Mouse (Mus musculus) heart, embryonic 14.5 days (tissue): ENCODE results near the gene E330021D16Rik. TPM values are rescaled to one million over a fixed set of nuclear protein-coding genes. Genes with fewer than 3 reads are reported as not detected.
"Not testable (repeated sequence)": the region's sequence is repeated elsewhere in the genome, so short reads cannot be mapped to it uniquely, and the experiment has no call there.

Source experiments
- ATAC-seq: fragments of 200-750 bp; cut with Nextera tagmentation; 2 replicates; pipeline ENCODE4 v1.8.0; 2017; ENCODE audit warnings: low read depth, moderate TSS enrichment; ENCODE audit not compliant: insufficient number of reproducible peaks, insufficient read depth, low FRiP score
- H3K27ac ChIP-seq, 2 experiments: fragments of 200-500 bp in 1 of 2; fragments of 300-500 bp in 1 of 2; sonication (generic) in 1 of 2; replicated peaks in 1 of 2; 2 replicates each; pipeline ENCODE4 v1.5.1; 2012 to 2014; ENCODE audit warnings: low read depth in 2 of 2, low read length in 2 of 2, control low read depth in 1 of 2, mild to moderate bottlenecking in 1 of 2, mixed read lengths in 1 of 2; ENCODE audit not compliant: control insufficient read depth in 1 of 2, insufficient read depth in 1 of 2
- H3K27me3 ChIP-seq: fragments of 300-500 bp; sonication (generic); 2 replicates; pipeline ENCODE4 v1.6.1; 2014; ENCODE audit warnings: mild to moderate bottlenecking, low read length, control low read depth; ENCODE audit not compliant: control insufficient read depth, insufficient read depth
- H3K36me3 ChIP-seq: fragments of 300-500 bp; sonication (generic); 2 replicates; pipeline ENCODE4 v1.6.1; 2014; ENCODE audit warnings: mild to moderate bottlenecking, control low read depth, low read length, mixed read lengths; ENCODE audit not compliant: control insufficient read depth, insufficient read depth
- H3K4me1 ChIP-seq, 2 experiments: fragments of 200-500 bp in 1 of 2; fragments of 300-500 bp in 1 of 2; sonication (generic) in 1 of 2; 2 replicates each; pipeline ENCODE4 v1.6.1; 2012 to 2014; ENCODE audit warnings: low read length in 2 of 2, control low read depth in 1 of 2, mixed read lengths in 1 of 2; ENCODE audit not compliant: control insufficient read depth in 2 of 2, insufficient read depth in 2 of 2
- H3K4me2 ChIP-seq: fragments of 300-500 bp; sonication (generic); 2 replicates; pipeline ENCODE4 v1.6.1; 2014; ENCODE audit warnings: mild to moderate bottlenecking, low read length
- H3K4me3 ChIP-seq, 2 experiments: fragments of 200-500 bp in 1 of 2; fragments of 300-500 bp in 1 of 2; sonication (generic) in 1 of 2; 2 replicates each; pipeline ENCODE4 v1.5.1; 2012 to 2014; ENCODE audit warnings: low read length in 2 of 2, mild to moderate bottlenecking in 2 of 2, control low read depth in 1 of 2, low read depth in 1 of 2, moderate library complexity in 1 of 2; ENCODE audit not compliant: control insufficient read depth in 1 of 2, insufficient read depth in 1 of 2
- H3K9ac ChIP-seq: fragments of 300-500 bp; sonication (generic); 2 replicates; pipeline ENCODE4 v1.6.1; 2014; ENCODE audit warnings: mild to moderate bottlenecking, low read length
- H3K9me3 ChIP-seq: fragments of 300-500 bp; sonication (generic); 2 replicates; pipeline ENCODE4 v1.6.1; 2016; ENCODE audit warnings: low read length, control low read depth; ENCODE audit not compliant: control insufficient read depth
- WGBS: fragments of 180-500 bp; shearing (Covaris S2); extraction: QIAGEN DNeasy Blood & Tissue Kit; methylation state at CpG from one replicate; pipeline ENCODE4 v1.1.7; 2014; 5-methylcytosine and 5-hydroxymethylcytosine counted together
- polyA plus RNA-seq: library from polyadenylated mRNA; unstranded; fragments of >200 nt; fragmentation: Nextera tagmentation; extraction: Ambion mirVana; gene quantifications from 2 replicates; pipeline ENCODE4 v1.2.1, GENCODE M21; 2014

E330021D16Rik gene
- polyA plus RNA-seq, 1 experiment from 2014 or later = not detected

DNA sequence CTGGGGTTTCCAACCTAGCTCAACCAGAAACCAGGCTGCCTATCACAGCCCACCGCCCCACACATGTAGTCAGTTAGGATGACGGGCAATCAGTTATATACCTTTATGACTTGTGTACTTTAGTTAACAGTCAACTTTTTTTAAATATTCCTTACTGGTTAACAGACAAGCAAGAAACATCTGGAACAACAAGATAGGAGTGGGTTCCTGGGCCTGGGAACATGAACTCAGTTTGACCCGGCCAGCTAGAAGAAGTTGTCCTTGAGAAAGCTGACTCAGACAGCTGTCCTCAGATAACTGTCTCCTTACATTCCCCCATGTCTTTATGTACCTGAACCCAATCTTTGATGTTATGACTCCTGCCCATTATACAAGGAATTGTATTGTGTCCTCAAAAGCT is 37.3 kb upstream of the E330021D16Rik start:
- Histone ChIP-seq H3K4me1 (peaks cover 0 to 3% of the 10 kb centered on the region in 2 experiments; a peak in 1 of 4 replicates), H3K4me3 (no peak overlapping the region), H3K4me2 (no peak overlapping the region), H3K27ac (no peak overlapping the region), H3K9ac (no peak overlapping the region), H3K27me3 (no peaks in the 10 kb centered on the region), H3K36me3 (no peaks in the 10 kb centered on the region), H3K9me3 (no peaks in the 10 kb centered on the region)
- WGBS = 70% methylated on average over 3 of the region's 3 CpGs
- ATAC-seq = no peak

DNA sequence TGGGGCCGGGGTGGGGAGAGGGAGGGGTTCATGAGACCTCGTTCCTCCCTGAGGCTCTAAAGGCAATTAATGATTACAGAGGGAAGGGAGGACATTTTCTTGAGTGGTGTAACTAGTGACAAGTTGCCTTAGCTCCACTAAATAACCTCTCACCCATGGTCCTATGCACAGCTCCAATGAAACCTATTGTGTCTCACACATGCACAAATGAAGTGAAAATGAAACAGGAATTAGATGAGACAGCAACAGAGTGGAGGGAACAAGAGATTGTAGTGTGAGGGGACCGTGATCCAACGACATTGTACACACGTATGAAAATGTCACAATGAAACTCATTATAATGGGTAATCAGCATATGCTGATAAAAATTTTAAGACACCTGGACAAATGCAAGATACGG is 35.5 kb upstream of the E330021D16Rik start:
- Histone ChIP-seq H3K9ac (no peak overlapping the region), H3K27me3 (no peaks in the 10 kb centered on the region), H3K4me2 (no peak overlapping the region), H3K9me3 (no peaks in the 10 kb centered on the region; the same call in 1 of the 2 replicates), H3K4me1 (peaks cover 0 to 3% of the 10 kb centered on the region in 2 experiments; a peak in 1 of 4 replicates), H3K4me3 (no peak overlapping the region), H3K27ac (no peak overlapping the region), H3K36me3 (no peaks in the 10 kb centered on the region)
- 91% methylated on average over 6 of the region's 6 CpGs for WGBS
- no peak for ATAC-seq

DNA sequence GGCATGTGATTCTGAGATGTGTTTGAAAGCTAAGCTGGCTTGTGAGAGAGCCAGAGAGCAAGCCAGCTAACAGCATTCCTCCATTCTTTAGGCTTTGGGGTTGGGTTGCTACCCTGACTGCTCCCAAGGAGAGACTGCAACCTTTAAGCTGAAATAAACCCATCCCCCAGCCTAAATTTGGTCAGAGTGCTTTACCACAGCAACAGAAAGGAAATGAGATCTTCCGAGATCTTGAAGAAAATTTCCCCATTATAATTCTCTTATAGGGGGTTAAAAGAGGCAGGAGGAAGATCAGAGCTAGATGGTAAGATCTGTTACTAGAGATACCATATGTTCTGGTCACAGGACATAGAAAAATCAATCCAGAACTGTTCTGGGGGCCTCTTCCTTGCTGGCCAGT is 34.6 kb upstream of the E330021D16Rik start:
- Histone ChIP-seq H3K4me1 (peaks cover 0 to 3% of the 10 kb centered on the region in 2 experiments; a peak in 1 of 4 replicates), H3K36me3 (no peaks in the 10 kb centered on the region), H3K4me2 (no peak overlapping the region), H3K9me3 (peaks cover 9% of the 10 kb centered on the region; the same call in 1 of the 2 replicates), H3K27ac (peak overlapping the region; percentile 31 to 35; a peak in 3 of 4 replicates), H3K27me3 (no peaks in the 10 kb centered on the region), H3K4me3 (no peak overlapping the region), H3K9ac (no peak overlapping the region)
- WGBS = 79% methylated on average over 1 of the region's 1 CpGs
- ATAC-seq = no peak

DNA sequence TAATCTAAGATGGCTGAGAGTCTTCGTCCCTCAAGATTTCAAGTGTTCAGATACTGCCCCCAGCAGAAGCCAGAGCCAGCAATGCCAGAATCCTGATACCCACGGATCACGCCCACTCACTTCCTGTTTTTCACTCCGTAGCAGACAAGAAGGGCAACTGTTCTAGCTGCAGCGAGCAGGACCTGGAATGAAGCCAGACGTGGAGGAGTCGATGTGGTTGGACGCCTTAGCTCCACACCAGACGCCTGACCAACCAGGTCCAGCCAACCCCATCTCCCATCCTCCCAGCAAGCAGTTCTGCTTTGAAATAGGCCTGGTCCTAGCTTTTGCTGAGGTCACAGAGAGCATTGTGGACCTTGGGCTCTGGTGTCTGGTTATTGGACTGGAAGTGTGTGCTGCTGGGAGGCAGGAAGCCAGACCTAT is 33.9 kb upstream of the E330021D16Rik start:
- H3K36me3 ChIP-seq = no peaks in the 10 kb centered on the region
- no peak overlapping the region for H3K4me2 ChIP-seq
- peak overlapping the region in 1 of 2 experiments; percentile 35; a peak in 3 of 4 replicates for H3K27ac ChIP-seq
- no peak overlapping the region for H3K4me3 ChIP-seq
- 42% methylated on average over 9 of the region's 9 CpGs for WGBS
- peaks cover 0 to 3% of the 10 kb centered on the region in 2 experiments; a peak in 1 of 4 replicates for H3K4me1 ChIP-seq
- H3K9ac ChIP-seq = no peak overlapping the region
- peaks cover 16% of the 10 kb centered on the region for H3K9me3 ChIP-seq
- peak; percentile 83 for ATAC-seq
- no peaks in the 10 kb centered on the region for H3K27me3 ChIP-seq

DNA sequence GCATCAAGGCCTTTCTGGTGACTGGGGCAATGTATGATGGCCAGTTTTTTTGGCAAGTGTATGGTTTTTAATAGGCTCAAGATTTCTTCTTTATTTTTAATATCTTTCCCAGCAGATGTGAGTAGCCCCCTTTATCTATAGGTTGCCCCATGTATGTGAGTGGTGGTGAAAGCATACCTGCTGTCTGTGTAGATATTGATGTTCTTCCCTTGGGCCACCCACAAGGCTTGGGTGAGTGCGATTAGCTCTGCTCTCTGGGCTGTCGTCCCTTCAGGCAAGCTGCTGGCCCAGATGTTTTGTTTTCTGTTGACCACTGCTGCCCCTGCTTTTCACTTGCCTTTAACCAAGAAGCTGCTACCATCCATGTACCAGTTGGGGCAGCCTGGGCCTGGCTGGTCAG is 23.8 kb upstream of the E330021D16Rik start:
- not testable (repeated sequence) for H3K27ac ChIP-seq, H3K4me1 ChIP-seq, H3K4me3 ChIP-seq, H3K27me3 ChIP-seq, H3K9ac ChIP-seq, ATAC-seq, H3K36me3 ChIP-seq, H3K4me2 ChIP-seq
- peaks cover 19% of the 10 kb centered on the region for H3K9me3 ChIP-seq
- 78% methylated on average over 2 of the region's 2 CpGs for WGBS

DNA sequence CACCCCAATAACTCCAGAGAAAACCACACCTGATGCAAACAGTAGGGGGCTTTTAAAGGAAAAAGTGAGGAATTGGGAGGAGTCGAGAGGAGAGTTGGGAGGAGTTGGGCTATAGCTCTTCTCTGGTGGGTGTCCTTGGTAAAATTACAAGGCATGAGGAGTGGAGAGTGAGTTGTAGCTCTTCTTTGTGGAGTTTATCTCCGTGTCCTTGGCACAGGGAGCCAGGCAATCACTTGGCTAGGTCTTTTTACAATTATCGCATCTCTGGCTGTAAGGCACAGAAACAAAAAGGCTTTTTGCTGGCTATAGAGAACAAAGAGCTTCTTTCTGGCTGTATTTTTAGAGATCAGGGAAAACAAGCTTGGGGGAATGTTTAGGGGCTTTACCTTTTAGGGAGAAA is 20.8 kb upstream of the E330021D16Rik start:
- not testable (repeated sequence) for H3K36me3 ChIP-seq, H3K4me1 ChIP-seq, H3K9ac ChIP-seq, H3K27me3 ChIP-seq, H3K4me2 ChIP-seq, H3K27ac ChIP-seq, ATAC-seq, H3K9me3 ChIP-seq, H3K4me3 ChIP-seq
- 80% methylated on average over 3 of the region's 3 CpGs for WGBS

DNA sequence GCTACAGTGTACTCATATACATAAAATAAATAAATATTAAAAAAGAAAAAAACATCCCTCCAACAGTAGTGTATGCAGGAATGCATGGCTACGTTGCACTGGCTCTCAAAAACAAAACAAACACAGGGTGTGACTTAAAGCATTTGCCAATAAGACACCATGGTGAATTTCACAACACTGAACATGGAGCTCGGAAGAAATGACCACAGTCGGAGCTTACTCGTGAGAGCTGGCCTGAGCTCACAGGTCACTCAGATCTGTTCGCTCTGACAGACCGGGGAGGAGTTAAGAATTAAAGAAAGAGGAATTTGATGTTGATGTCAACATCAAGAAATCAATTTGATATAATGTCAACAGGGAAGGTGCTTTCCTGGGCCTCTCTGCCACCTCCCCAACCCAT is 18.2 kb upstream of the E330021D16Rik start:
- peaks cover 7 to 10% of the 10 kb centered on the region in 2 experiments for H3K4me1 ChIP-seq
- no peaks in the 10 kb centered on the region for H3K9me3 ChIP-seq
- H3K4me2 ChIP-seq = no peak overlapping the region
- H3K27ac ChIP-seq = no peak overlapping the region
- H3K27me3 ChIP-seq = no peaks in the 10 kb centered on the region
- WGBS = 88% methylated on average over 6 of the region's 6 CpGs
- no peak for ATAC-seq
- H3K9ac ChIP-seq = no peak overlapping the region
- H3K4me3 ChIP-seq = no peak overlapping the region
- H3K36me3 ChIP-seq = no peaks in the 10 kb centered on the region

DNA sequence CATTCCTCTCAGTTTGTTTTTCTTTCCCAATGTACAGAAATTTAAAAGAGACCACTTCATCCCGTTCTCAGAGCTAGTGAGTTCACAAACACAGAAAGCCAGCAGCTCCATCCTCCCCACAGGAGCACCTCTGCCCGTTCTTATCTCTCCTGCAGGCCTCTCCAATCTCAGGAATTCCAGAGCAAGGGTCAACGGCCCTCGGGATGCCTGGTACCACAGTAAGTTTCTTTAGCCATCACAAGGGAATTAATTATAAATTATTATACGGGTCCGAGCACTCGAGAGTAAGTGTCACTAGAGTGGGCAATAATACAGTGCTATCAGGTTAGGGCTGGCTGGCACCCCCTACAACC is 16.5 kb upstream of the E330021D16Rik start:
- H3K27me3 ChIP-seq = no peaks in the 10 kb centered on the region
- H3K36me3 ChIP-seq = no peaks in the 10 kb centered on the region
- no peak overlapping the region for H3K27ac ChIP-seq
- no peak overlapping the region for H3K4me3 ChIP-seq
- WGBS = 12% methylated on average over 7 of the region's 7 CpGs
- no peaks in the 10 kb centered on the region for H3K9me3 ChIP-seq
- H3K9ac ChIP-seq = no peak overlapping the region
- no peak for ATAC-seq
- peaks cover 7 to 10% of the 10 kb centered on the region in 2 experiments for H3K4me1 ChIP-seq
- peak overlapping the region; percentile 4 for H3K4me2 ChIP-seq
